Mouse (Mus musculus): ENCODE measurements around the gene Commd1.

- no peak for TF ChIP-seq CTCF (IDR thresholded peaks at IDR 0.05)
- no peak for TF ChIP-seq EP300 (IDR thresholded peaks at IDR 0.05)
Observed at GRCm38 (mm10) chr11:22902923-22903322, 79.3 kb downstream of the Commd1 start.

Data from lung, postnatal 0 days (tissue).